Mouse (Mus musculus) adipocyte (in vitro differentiated cells): ENCODE results near the gene Tdgf1.

Experiments used
- DNase-seq: peaks from one replicate; pipeline ENCODE4 v3.0.0-alpha.2; 2016; ENCODE audit warnings: low spot score

Gene Tdgf1

GRCm38 (mm10) chr9:110914631-110915236 is 31.2 kb downstream of the Tdgf1 start:
- DNase-seq: no peak

GRCm38 (mm10) chr9:110909371-110909967 is 36.5 kb downstream of the Tdgf1 start:
- no peak for DNase-seq

DNA sequence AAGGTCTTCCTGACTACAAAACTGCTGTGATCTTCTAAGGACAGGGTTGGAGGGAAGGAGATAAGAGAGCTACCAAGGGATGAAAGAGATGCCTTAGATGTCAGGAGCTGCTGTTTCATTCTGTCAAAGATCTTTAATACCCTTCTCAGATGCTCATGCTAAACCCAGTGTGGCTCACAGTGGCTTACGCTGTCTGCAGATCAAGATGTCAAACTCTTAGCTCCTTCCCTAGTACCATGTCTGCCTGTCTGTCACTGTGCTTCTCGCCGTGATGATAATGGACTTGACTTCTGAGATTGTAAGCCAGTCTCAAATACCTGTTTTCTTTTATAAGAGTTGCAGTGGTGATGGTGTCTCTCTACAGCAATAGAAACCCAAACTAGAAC is 37.3 kb downstream of the Tdgf1 start:
- DNase-seq: no peak

- DNase-seq: no peak
Measured at GRCm38 (mm10) chr9:110907838-110908630, 37.9 kb downstream of the Tdgf1 start.

DNA sequence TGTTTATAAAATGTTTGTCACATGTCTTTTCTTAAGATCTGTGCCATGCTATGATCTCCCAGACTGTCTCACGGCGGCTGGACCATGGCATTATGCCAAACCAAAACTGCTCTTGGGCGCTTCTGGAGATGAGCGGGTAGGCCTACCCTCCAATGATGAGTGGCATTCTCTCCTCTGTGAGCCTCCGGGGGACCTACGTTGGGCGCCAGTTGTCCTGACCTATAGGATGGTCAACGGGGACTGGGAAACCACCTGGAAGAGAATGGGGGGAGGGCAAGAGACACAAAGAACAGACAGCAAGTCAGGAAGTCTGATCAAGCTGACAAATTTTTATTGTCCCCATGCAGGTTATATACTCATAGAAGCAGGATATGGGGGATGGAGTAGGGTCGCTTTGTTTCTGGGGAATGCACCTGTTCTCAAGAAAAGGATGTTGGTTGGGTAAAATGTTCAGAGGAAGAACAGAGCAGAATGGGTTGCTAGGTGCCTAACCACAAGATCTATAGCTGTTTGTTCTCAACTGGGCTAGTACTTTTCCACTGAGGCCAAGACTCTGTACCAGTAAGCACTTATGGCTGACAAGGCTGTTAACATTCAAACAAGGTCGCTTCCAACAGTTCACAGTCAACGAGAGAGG is 38.6 kb downstream of the Tdgf1 start:
- no peak for DNase-seq

DNA sequence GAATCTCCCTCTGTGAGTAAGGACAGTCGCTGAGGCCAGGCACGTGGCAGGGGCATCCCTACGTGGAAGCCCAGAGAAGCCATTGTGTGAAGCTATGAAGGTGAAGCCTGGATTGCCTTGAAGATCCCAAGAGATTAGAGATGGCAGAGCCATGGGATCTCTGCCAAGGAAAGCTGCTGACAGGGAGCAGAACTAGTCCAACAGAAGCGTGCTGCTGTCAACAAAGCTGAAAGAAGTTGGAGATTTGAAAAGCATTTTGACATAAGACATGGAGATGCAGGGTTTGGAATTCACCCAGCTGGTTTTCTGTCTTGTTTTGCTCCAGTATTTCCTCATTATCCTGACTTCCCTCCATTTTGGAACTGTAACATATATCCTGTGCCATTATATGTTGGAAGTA is 43.7 kb downstream of the Tdgf1 start:
- peak; percentile 57 for DNase-seq

GRCm38 (mm10) chr9:110901204-110901603 is 44.8 kb downstream of the Tdgf1 start:
- DNase-seq: no peak

- no peak for DNase-seq
Measured at GRCm38 (mm10) chr9:110899451-110900008, 46.4 kb downstream of the Tdgf1 start.

GRCm38 (mm10) chr9:110896595-110896994 is 49.4 kb downstream of the Tdgf1 start:
- DNase-seq: no peak

DNA sequence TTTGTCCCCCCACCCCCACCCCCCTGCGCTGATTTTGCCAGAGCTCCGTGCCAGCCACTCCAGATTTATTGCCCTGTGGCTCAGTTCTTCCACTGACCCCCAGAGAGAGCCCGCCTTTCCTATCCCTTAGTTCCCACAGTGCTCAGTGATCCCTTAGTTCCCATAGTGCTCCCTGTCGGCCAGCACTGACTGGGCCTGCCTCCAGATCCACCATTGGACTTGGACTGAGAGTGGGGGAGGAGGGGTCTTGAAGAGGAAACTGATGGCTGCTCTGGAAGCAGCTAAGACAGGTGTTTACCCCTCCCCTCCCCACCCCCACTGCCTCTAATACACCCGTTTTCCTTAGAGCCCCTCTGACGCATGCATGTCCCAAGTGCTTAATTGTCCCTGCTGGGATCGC is 50.0 kb downstream of the Tdgf1 start:
- no peak for DNase-seq

DNA sequence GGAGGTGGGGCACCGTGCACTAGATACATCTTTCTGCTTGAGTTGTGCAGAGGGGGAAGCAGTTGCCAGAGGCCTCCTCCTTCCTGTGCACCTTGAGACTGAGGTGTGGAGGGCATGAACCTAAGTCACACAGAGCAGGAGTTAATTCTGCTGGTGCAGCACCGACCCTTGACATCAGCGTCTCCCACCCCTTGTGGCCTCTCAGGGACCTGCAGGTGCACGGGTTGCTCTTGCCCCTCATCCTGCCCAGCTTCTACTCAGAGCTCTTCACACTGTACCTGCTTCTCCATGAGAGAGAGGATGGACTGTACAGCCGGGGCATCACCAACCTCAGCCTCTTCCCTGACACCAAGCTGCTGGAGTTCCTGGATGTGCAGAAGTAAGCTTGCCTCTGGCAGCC is 50.5 kb downstream of the Tdgf1 start:
- no peak for DNase-seq

DNA sequence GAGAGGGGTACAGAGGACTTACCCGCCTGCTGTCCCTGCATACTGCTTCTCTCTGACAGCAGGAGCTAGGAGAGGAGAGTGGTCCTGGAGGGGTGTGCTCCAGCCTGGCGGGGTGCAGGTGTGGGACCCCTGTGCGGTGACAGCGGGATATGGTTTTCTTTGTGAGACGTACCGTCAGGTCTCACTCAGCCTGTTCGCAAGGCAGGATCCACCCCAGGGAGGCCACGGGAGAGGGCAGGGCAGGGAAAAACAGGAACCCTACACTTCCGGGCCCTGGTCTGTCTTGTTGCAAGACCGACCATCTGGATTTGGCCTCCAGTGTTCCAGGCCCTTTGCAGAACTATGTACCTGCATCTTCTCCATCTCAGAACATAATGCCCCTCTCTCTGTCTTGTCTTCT is 52.5 kb downstream of the Tdgf1 start:
- no peak for DNase-seq

GRCm38 (mm10) chr9:110892552-110892951 is 53.4 kb downstream of the Tdgf1 start:
- DNase-seq: no peak

GRCm38 (mm10) chr9:110891077-110891828 is 54.7 kb downstream of the Tdgf1 start:
- DNase-seq: no peak

- no peak for DNase-seq
Measured at GRCm38 (mm10) chr9:110890026-110890783, 55.8 kb downstream of the Tdgf1 start.
